Mouse (Mus musculus) heart, embryonic 10.5 days (tissue): ENCODE data around the gene Pgk1. TPM values are rescaled to one million over a fixed set of nuclear protein-coding genes. Genes with fewer than 3 reads are reported as not detected.
A peak's percentile ranks its signal among the peaks of the same experiment; 100 is the strongest.
"Not testable (repeated sequence)": the region's sequence is repeated elsewhere in the genome, so short reads cannot be mapped to it uniquely, and the experiment has no call there.

Experiments
- DNase-seq: peaks from one replicate; pipeline ENCODE4 v3.0.0-alpha.2; 2017; ENCODE audit warnings: low spot score
- H3K27ac ChIP-seq: fragments of 300-500 bp; sonication (generic); 2 replicates; pipeline ENCODE4 v1.5.1; 2016; ENCODE audit warnings: mild to moderate bottlenecking
- H3K27me3 ChIP-seq: fragments of 300-500 bp; sonication (generic); 2 replicates; pipeline ENCODE4 v1.6.1; 2016; ENCODE audit warnings: mild to moderate bottlenecking; ENCODE audit not compliant: poor library complexity, insufficient read depth, severe bottlenecking
- H3K36me3 ChIP-seq: fragments of 300-500 bp; sonication (generic); 2 replicates; pipeline ENCODE4 v1.6.1; 2016; ENCODE audit warnings: mild to moderate bottlenecking, moderate library complexity
- H3K4me1 ChIP-seq: fragments of 300-500 bp; sonication (generic); 2 replicates; pipeline ENCODE4 v1.6.1; 2016; ENCODE audit warnings: mild to moderate bottlenecking
- H3K4me3 ChIP-seq: fragments of 300-500 bp; sonication (generic); 2 replicates; pipeline ENCODE4 v1.5.1; 2016; ENCODE audit warnings: mild to moderate bottlenecking, moderate library complexity
- H3K9me3 ChIP-seq: fragments of 300-500 bp; sonication (generic); 2 replicates; pipeline ENCODE4 v1.6.1; 2016; ENCODE audit warnings: mild to moderate bottlenecking, moderate library complexity
- whole genome bisulfite sequencing: fragments of 180-500 bp; shearing (Covaris S2); methylation state at CpG from one replicate; pipeline ENCODE4 v1.1.7; 2016; 5-methylcytosine and 5-hydroxymethylcytosine counted together
- polyA plus RNA-seq: library from polyadenylated mRNA; unstranded; fragments of >200 nt; fragmentation: Nextera tagmentation; extraction: Ambion mirVana; gene quantifications from 2 replicates; pipeline ENCODE4 v1.2.1, GENCODE M21; 2016

Pgk1 gene
- polyA plus RNA-seq, 1 experiment from 2014 or later = 726 TPM

DNA sequence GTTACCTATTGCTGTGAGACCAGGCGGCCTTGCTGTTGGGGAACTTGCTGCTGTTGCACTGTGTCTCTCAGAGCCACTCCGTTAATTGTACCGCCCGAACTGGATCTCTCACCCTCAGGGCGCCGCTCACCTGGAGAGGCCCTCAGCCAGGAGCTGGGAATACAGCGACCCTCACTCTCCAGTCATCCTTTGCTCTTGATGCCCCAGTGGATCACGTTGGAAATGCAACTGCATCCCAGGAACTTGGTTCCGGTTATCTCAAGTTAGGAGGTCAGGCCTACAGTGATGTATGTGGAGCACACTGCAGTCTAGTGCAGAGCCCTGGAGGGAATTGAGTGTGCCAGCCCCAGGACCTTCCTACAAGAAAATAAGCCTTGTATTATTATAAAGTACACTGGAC is 10.6 kb upstream of the Pgk1 start:
- H3K27me3 ChIP-seq = no peaks in the 10 kb centered on the region
- H3K4me3 ChIP-seq = no peak overlapping the region
- WGBS = 56% methylated on average over 9 of the region's 9 CpGs
- DNase-seq = no peak
- no peak overlapping the region for H3K27ac ChIP-seq
- H3K9me3 ChIP-seq = no peaks in the 10 kb centered on the region
- no peaks in the 10 kb centered on the region for H3K4me1 ChIP-seq
- no peaks in the 10 kb centered on the region for H3K36me3 ChIP-seq

DNA sequence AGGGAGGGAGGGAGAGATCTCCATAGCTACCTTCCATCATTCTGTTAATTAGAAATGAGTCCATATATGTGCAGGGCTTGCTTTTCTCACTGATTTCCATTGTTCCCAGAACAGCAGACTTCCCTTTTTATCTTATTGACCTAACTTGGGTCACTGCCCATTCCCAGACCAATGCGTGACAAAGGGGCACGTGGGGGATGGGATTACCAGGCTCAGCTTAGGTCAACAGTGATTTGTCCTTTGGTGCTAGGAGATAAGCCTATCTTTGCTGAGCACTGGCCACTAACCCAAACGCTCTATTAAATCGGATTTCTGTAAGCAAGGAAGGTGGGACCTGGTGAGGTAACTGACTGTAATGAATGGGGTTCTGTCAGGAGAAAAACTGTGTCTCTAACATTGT is 2.6 kb upstream of the Pgk1 start:
- Histone ChIP-seq H3K4me1 (no peaks in the 10 kb centered on the region), H3K27ac (no peak overlapping the region), H3K27me3 (no peaks in the 10 kb centered on the region), H3K9me3 (no peaks in the 10 kb centered on the region), H3K4me3 (no peak overlapping the region), H3K36me3 (no peaks in the 10 kb centered on the region)
- no peak for DNase-seq
- WGBS = 20% methylated on average over 4 of the region's 4 CpGs

DNA sequence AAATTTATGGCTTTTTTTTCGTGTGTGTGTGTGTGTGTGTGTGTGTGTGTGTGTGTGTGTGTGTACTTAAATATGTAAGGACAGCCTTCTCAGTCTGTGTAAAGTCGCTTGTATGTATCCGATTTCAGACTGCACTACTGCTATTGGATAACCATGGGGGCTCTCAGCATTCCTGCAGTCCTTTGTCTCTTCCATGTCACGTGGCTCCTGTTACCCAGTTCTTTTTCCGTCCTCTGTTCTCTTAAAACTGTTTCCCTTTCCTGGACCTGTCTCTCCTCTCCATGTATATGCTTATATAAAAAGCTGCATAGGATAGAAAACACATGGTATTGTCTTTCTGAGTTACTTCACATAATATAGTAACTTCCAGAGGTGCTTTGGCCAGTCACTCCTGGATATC is 1.2 kb upstream of the Pgk1 start:
- Histone ChIP-seq H3K9me3 (no peaks in the 10 kb centered on the region), H3K36me3 (0 out of 2 replicates have a peak, but pooled peaks cover 4% of the 10 kb centered on the region), H3K27me3 (no peaks in the 10 kb centered on the region), H3K4me1 (no peaks in the 10 kb centered on the region), H3K27ac (peak overlapping the region; percentile 91), H3K4me3 (no peak overlapping the region)
- 26% methylated on average over 5 of the region's 5 CpGs for WGBS
- no peak for DNase-seq

GRCm38 (mm10) chrX:106187737-106188136 is 837 bp downstream of the Pgk1 start:
- no peak for DNase-seq
- H3K9me3 ChIP-seq = no peaks in the 10 kb centered on the region
- no peaks in the 10 kb centered on the region for H3K27me3 ChIP-seq
- peak overlapping the region; percentile 65 for H3K4me3 ChIP-seq
- H3K27ac ChIP-seq = peak overlapping the region; percentile 91
- WGBS = 15% methylated on average over 12 of the region's 12 CpGs
- H3K36me3 ChIP-seq = peaks cover 13% of the 10 kb centered on the region
- no peaks in the 10 kb centered on the region for H3K4me1 ChIP-seq

DNA sequence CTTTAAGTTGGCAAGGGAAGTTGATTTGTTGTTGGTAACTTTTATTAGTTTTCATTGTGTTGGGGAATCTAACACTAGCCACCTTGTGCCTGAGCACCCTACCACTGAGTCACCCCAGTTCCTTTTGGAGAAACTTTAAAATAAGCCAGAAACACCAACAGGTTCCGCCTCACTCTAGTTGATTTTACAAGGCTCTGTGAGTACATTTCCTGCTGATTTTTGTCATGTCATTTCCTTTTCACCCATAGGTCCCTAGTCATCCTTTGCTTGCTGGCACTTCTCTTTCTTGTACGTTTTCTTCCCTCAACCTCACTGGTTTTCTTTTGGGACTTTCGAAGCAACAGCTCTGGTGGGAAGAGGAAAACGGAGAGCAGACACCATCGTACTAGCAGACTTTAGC is 2.5 kb downstream of the Pgk1 start:
- Histone ChIP-seq H3K36me3 (peaks cover 28% of the 10 kb centered on the region), H3K9me3 (no peaks in the 10 kb centered on the region), H3K4me1 (no peaks in the 10 kb centered on the region), H3K27me3 (no peaks in the 10 kb centered on the region), H3K27ac (0 out of 2 replicates have a peak overlapping the region, but pooled peaks have one; percentile 91), H3K4me3 (peak overlapping the region; percentile 65)
- no peak for DNase-seq
- WGBS = 43% methylated on average over 5 of the region's 5 CpGs

DNA sequence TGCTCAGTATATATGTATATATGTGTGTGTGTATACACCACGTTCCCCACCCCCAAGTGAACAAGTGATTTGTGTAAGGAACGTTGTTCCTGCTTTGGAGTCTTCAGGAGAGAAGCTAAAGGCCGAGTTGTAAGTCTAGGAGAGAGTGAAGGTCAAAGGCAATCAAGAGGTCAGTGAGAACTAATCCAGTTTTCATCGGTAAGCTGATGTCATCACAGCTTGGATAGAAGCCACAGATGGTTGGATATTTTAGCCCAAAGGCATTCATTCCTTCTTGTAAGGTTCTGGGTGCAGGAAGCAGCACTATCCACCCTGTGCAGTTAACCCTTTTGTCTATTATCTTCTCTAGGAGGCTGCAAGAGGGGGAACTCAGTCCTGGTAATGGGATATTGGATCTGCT is 3.2 kb downstream of the Pgk1 start:
- Histone ChIP-seq H3K9me3 (no peaks in the 10 kb centered on the region), H3K27me3 (no peaks in the 10 kb centered on the region), H3K4me1 (no peaks in the 10 kb centered on the region), H3K36me3 (peaks cover 35% of the 10 kb centered on the region), H3K4me3 (peak overlapping the region; percentile 65), H3K27ac (no peak overlapping the region)
- no peak for DNase-seq
- WGBS = 48% methylated on average over 4 of the region's 4 CpGs

DNA sequence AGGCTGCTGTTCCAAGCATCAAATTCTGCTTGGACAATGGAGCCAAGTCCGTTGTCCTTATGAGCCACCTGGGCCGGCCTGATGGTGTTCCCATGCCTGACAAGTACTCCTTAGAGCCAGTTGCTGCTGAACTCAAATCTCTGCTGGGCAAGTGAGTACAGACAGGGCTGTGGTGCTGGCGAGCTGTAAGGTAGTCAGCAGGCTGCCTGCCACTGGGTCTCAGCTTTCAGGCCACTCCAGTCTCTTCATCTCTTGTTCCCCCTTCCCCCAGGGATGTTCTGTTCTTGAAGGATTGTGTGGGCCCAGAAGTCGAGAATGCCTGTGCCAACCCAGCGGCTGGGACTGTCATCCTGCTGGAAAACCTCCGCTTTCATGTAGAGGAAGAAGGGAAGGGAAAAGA is 7.5 kb downstream of the Pgk1 start:
- H3K9me3 ChIP-seq, DNase-seq, H3K4me3 ChIP-seq, H3K4me1 ChIP-seq, H3K27ac ChIP-seq, H3K27me3 ChIP-seq: not testable (repeated sequence)
- peaks cover 74% of the 10 kb centered on the region for H3K36me3 ChIP-seq
- 79% methylated on average over 6 of the region's 6 CpGs for whole genome bisulfite sequencing

DNA sequence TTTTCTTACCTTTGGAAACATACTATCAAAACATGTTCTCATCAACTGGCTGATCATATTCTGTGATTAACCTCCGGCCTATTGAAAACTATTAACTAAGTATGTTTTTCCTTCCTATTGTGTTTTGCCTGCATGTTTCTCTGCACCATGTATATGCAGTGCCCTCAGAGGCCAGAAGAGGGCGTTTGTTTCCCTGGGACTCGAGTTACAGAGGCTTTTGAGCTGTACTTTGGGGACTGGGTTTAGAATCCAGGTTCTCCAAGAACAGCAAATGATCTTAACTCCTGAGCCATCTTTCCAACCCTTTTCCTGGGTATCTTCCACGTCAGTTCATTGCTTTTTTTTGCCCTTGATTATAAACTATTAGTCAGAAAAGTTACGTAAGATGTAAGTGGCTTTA is 10.4 kb downstream of the Pgk1 start:
- DNase-seq = no peak
- whole genome bisulfite sequencing = 66% methylated on average over 5 of the region's 5 CpGs
- H3K9me3 ChIP-seq = no peaks in the 10 kb centered on the region
- H3K4me3 ChIP-seq = no peak overlapping the region
- peaks cover 89% of the 10 kb centered on the region for H3K36me3 ChIP-seq
- no peaks in the 10 kb centered on the region for H3K4me1 ChIP-seq
- no peak overlapping the region for H3K27ac ChIP-seq
- no peaks in the 10 kb centered on the region for H3K27me3 ChIP-seq

- Histone ChIP-seq H3K27ac (no peak overlapping the region), H3K27me3 (no peaks in the 10 kb centered on the region), H3K9me3 (no peaks in the 10 kb centered on the region), H3K4me3 (no peak overlapping the region), H3K4me1 (no peaks in the 10 kb centered on the region), H3K36me3 (peaks cover 85% of the 10 kb centered on the region)
- no peak for DNase-seq
- WGBS = 84% methylated on average over 5 of the region's 5 CpGs
Measured at GRCm38 (mm10) chrX:106198904-106199303, 12.0 kb downstream of the Pgk1 start.

DNA sequence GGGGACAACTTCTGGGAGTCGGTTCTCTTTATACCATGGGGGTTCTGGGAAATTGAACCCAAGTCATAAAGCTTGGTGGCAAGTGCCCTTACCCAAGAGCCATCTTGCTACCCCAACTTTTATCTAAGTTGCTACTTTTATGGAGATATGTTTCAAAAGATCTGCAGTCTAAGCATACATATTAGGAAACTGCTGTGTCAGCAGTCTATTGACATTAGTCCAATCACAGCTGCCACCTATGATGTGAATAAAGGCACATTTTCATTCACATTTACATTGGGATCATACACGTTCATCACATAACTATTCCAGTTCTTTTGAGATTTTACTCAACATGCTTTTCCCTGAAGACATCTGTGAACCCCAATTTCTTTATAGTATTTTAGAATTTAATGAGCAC is 22.2 kb downstream of the Pgk1 start:
- no peak for DNase-seq
- Histone ChIP-seq H3K27ac (no peak overlapping the region), H3K36me3 (0 out of 2 replicates have a peak, but pooled peaks cover 2% of the 10 kb centered on the region), H3K27me3 (no peaks in the 10 kb centered on the region), H3K9me3 (no peaks in the 10 kb centered on the region), H3K4me1 (no peaks in the 10 kb centered on the region), H3K4me3 (no peak overlapping the region)
- 86% methylated on average over 2 of the region's 2 CpGs for WGBS

DNA sequence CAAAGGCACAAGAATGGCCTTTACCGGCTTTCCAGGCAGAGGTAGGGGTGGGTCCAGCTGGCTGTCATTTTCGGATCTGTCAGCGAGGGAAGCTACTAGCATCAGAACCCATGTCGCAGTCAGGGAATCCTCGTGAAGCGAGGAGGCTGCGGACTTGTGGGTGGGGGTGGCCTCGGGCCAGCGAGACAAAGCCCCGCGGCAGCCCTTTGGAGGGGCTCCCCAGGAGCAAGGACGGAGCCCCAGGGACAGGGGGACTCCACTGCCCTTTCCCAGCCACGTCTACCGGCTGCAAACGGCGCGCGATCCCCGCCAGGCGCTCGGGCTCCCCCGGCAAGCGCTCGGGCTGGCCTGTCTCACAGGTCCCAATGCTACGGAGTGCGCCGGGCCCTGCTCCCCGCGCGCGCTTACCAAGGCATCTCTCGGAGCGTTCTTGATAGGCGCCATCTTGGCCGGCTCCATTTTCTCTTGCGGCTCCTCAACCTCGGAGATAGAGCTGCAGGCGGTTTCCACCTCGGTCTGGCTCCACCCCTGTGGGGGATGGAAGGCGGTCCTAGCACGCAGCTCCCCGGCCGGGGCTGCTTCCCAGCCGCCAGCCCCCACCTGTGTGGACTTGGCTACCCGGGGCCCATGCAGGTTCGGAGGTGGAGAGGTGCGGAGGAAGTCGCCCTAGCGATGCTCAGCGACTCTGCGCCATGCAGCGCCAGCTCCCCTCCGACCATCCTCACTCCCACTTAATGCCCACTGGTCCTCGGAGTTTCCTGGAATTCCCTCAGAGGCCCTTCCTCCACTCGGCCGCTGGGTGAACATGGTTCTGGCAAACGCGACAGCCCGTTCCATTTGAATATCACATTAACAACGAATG is 32.5 kb downstream of the Pgk1 start:
- Histone ChIP-seq H3K4me3 (peak overlapping the region; percentile 66), H3K36me3 (no peaks in the 10 kb centered on the region), H3K9me3 (no peaks in the 10 kb centered on the region), H3K27ac (peak overlapping the region; percentile 91), H3K27me3 (no peaks in the 10 kb centered on the region), H3K4me1 (no peaks in the 10 kb centered on the region)
- DNase-seq = peak; percentile 85
- 20% methylated on average over 60 of the region's 60 CpGs for WGBS

- WGBS = 85% methylated on average over 25 of the region's 25 CpGs
- Histone ChIP-seq H3K36me3 (no peaks in the 10 kb centered on the region), H3K4me1 (no peaks in the 10 kb centered on the region), H3K27me3 (no peaks in the 10 kb centered on the region), H3K27ac (peak within 1 kb of the TSS; percentile 91; the same call in 1 of the 2 replicates), H3K4me3 (peak within 1 kb of the TSS; percentile 66), H3K9me3 (no peaks in the 10 kb centered on the region)
- DNase-seq = no peak
Measured at GRCm38 (mm10) chrX:106221058-106221457, 34.2 kb downstream of the Pgk1 start, which contains the start of gene Taf9b. TSS of gene Taf9b (minus strand) at chrX:106221158.
